Mouse (Mus musculus) testis, postnatal 14 days (tissue): ENCODE results near the gene Spata5.
A peak's percentile ranks its signal among the peaks of the same experiment; 100 is the strongest.

Source experiments
- DNase-seq: peaks from one replicate; pipeline ENCODE4 v3.0.0; 2021; ENCODE audit warnings: low spot score

Spata5 gene

DNA sequence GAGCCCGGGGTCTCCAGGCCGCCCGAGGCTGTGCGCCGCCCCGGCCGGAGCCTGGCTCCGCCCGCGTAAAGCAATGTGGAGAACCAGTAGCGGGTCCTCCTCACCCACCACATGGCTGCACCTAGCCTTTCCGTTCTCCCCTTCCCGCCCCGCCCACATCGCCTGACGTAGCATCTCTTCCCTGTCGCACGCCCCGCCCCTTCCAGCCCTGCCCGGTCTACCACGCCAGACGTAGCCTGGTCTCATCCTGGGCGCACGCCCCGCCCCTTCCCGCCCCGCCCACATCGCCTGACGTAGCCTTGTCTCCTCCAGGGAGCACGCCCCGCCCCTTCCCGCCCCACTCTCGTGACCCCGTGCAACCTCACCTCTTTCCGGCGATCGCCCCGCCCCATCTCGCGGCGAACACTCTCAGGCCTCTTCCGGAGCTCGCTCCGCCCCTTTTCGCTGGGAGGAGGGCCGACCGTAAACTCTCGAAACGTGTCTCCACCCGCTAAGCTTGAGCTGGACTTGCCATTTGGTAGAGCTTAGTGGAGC, at the start of gene Spata5:
TSS of gene Spata5 (plus strand) at position 439 of the 534 bp plus-strand sequence.
- DNase-seq = peak; percentile 99

DNA sequence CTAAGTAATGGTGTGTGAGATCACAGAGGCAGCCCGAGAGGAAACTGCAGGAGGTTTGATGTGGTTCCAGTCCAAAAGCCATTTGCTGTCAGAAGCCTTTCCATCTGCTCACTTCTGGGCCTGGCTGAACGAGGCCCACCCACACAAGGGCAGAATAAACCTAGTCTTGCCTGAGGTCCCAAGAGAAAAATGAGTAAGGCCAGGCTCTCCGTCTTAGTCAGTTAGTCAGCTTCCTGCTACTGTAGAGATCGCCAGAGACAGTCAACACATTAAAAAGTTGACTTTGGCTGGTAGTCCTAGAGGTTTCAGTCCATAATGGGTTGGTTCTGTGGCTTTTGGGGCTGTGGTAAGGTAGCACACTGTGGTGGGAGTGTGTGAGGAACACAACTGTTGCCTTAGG, 49.3 kb upstream of the Spata5 start:
- DNase-seq = no peak

DNA sequence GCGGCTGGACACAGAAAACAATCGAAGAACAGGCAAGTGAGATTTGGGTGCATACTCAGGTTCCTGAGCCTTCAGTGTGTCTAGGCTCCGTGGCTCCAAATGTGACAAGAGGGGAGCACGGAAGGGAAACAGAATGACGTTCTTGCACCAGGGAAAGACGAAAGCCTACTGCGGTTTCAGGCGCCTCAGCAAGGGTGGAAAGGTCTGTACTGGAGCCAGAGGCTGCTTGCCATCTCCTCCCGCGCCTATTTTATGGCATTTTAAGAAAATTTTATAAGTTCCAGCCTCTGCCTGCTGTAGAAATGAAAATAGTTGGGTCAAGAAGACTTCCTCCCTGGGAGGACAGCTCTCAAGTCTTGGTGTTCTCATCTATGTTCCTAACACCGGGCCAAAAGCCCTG, 46.0 kb upstream of the Spata5 start:
- no peak for DNase-seq

DNA sequence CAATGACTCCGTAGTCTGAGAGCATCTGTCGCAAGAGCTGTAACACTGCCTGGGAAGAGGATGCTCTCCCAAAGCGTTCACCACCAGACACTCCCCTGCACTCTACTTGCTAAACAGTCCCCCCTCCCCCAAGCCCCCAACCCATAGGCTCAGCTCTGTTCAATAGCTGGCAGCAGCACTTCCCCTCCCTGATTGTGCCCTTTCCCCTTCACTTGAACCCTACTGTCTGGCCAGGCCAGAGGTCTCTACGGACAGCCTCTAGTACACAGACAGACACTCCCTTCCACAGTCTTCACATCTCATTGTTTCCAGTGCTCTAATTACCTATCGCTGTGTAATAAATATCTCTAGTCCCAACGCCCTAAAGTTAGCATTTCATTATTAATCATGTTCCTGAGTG, 41.8 kb upstream of the Spata5 start:
- no peak for DNase-seq

DNA sequence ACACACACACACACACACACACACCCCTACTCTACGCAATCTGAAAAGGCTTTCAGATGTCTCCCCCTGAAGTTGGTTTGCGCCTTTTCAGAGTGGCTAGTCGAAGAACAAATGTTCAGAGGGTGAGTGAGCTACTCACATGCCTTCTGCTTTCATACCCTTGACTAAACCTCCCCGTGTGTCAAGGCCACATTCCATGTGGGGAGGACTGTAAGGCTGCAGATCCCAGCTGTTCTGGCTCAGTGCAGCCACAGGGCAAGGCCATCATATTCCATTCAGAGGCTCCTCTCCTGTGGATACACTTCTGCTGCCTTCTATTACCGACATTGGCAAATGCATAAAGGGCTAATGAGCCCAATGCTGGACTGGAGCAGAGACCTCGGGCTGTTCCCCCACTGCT, 41.3 kb upstream of the Spata5 start:
- DNase-seq = peak; percentile 74

DNA sequence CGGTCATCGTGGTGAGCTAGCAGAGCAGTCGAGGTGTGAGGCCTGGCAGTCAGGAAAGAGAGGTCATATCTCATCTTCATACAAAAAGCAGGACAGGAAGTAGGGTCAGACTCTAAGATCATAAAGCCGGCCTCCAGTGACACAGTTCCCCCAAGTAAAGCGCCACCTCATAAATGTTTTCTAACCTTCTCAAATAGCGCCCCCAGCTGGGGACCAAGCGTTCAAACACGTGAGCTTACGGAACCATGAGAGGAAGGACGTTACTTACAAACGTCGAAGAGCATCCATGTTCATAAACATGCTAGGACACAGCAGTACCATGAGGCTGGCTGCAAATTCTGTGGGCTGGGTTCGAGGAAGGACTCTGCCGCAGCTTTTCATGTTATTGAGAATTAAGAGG, 40.5 kb upstream of the Spata5 start:
- DNase-seq = no peak

DNA sequence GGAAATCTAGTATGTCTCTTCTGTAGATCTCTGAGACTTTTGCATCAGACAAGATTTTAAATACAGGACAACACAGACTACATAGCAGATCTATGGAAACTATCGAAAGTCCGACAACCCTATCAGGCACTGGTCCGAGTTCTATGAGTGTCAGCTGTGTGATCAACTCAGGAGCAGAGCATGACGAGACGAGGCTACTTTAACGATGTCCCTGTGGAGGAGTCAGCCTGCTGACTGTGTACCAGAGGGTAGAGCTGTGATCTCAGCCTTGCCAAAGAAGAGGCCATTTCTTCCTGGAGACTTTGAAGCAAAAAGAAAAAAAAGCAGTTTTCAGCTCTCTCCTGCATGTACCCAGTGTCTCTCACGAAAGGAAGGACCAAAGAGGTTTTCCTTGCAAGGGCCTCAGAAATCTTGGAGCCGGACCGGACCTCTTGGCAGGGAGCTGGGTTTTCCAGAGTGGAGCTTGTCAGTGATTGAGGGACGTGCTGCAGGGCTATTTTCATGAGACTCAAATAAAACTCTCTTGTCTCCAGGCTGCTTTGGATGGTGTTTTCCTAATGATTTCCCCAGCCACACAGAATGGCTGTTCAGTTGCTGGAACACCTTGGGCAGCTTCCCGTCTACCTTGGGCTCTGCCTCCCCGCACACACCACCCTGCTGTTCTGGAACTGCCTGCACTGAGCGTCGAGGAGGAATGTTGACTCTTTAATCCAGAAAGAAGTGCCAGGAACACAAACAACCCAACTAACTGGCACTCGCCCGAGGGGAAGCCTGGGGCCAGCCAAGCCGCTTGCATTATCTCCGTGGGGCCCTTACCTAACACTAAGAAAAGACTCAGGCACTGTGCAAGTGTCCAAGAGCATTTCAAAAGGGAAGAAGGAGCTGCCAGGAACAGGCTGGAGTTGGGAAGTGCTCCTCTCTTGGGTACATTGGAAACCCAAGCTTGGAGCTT, 39.5 kb upstream of the Spata5 start:
- DNase-seq = peak; percentile 38

DNA sequence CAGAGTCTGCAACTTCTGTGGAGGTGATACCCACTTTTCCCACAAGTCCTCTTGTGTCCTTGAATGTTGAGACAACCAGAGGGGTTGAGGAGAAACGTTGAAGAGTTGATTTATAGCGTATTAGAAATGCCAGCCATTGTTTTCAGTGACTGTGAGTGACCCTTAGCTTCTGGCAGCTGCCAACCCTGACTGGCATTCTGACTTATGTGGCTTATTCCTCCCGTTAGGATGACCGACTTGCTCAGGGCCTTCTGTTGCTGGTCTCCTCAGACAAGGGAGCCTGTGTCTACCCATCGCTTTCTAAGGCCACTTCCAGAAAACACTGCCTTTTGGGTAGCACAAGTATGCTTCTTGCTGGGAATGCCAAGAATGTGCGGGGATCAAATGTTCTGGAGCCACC, 38.2 kb upstream of the Spata5 start:
- DNase-seq = no peak

DNA sequence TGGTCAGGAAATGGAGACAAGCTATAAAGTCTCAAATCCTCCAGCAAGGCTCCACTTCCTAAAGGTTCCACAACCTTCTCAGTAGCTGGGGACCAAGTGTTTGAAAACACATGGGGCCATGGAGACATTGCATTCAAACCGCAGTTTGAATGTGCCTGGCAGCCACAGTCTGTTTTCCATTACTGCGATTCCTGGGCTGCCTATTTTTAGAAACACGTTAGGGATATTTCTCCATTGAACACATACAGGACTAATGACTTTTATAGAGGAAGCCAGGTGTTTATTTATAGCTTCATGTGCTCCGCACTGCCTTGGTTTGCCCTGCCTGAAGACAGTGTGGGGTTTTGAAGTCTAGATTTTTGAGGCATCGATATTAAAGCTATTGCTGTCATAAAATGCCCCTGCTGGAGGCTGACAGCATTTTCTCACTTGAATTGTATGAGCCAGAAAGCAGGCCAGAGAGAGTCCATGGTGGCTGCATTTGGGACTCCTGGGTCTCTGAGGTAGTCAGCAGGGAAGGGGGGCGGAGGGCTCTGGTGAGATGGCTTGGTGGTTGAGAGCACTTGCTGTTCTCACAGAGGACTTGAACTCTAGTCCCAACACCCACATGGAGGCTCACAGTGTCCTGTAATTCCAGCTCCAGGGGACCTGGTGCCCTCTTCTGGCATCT, 36.5 kb upstream of the Spata5 start:
- no peak for DNase-seq

DNA sequence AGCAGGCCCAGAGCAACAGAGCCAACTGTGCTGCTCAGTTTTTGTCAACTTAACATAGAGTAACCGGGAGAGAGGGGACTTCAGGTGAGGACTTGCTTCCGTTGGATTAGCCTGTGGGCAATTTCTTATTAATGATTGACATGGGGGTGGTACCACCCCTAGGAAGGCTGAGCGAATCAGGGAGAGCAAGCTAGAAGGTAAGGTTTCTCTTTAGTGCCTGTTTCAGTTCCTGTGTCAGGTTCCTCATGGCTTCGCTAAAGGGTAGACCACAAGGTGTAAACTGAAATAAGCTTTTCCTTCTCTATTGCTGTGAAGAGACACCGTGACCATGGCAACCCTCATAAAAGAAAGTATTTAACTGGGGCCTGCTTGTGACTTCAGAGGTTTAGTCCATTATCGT, 32.4 kb upstream of the Spata5 start:
- DNase-seq = no peak

DNA sequence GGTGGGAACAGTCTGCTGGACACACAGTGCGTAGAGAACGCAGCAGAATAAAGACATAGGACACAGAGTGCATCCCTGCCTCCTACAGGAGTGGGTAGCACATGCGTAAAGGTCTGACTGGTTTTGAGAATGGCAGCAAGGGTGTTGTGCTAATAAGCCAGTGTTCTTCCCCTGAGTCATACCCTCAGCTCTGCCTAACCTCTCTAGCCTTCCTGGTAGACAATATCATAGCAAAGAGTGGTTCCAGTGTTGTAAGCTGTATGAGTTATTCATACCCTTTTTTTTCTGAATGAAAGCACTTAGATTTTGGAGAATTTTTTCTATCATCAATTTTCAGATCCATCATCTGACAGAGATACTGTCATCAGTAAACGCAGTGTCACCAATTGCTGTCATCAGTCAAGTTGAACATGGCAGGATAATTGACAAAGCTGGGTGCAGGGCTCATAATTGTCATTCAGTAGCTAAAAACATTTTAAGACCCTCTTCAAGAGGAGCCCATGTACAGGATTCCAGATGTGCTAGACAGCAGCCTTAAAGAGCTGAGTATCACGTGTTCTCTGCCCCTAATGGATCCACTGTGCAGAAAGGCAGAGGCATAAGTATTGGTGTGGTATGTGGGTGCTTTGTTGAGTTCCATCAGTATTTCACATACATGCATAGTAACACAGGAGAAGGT, 22.6 kb upstream of the Spata5 start:
- no peak for DNase-seq

DNA sequence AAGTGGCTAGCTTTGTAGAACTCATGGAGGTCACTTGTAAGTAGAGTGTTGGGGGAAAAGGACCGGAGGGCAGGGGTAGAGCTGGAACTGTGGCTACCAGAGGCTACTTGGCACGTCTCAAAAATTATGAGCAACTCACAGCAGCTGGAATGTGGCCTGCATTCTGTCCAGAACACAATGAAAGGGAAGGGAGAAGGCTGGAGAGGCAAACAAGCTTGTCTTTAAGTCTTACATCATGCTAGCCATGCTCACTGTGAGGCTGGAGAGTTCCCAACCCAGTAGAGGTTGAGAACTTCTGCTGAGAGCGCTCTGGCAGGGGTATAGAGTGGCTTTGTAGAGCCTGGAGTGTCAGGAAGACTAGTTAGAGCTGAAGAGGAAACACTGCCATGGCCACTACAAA, 22.1 kb upstream of the Spata5 start:
- no peak for DNase-seq

DNA sequence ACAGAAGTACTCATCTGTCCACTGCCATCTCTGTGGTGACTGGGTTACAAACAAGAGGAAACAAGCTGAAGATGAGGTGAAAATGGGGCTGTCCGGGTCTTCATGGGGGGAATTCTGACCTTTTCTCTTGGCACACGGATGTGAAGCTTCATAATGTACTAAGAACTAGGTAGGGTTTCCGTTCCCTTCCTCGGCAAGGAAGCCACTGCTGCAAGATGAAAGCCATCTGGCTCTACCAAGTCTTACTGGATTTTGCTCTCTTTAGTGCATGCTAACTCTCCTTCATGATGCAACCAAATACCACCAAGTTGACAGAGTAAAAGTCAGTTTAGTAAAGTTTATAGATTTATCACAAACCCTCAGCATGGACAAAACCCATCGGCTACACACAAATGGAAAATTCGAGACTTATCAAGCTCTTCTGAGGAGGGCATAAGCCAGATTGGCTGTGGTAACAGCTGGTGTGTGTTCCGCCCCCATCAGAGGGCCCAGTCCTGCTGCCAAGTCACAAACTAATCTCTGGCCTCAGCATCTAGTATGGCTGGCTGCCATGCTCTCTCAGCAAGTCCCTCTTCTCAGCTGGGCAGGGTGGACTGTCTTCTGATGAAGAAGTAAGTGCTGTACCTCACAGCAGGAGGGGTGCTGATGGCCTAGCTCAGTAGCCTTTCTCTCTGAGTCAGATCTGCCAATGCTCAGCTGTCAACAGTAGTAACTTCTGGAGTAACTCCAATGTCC, 20.9 kb upstream of the Spata5 start:
- peak; percentile 55 for DNase-seq

DNA sequence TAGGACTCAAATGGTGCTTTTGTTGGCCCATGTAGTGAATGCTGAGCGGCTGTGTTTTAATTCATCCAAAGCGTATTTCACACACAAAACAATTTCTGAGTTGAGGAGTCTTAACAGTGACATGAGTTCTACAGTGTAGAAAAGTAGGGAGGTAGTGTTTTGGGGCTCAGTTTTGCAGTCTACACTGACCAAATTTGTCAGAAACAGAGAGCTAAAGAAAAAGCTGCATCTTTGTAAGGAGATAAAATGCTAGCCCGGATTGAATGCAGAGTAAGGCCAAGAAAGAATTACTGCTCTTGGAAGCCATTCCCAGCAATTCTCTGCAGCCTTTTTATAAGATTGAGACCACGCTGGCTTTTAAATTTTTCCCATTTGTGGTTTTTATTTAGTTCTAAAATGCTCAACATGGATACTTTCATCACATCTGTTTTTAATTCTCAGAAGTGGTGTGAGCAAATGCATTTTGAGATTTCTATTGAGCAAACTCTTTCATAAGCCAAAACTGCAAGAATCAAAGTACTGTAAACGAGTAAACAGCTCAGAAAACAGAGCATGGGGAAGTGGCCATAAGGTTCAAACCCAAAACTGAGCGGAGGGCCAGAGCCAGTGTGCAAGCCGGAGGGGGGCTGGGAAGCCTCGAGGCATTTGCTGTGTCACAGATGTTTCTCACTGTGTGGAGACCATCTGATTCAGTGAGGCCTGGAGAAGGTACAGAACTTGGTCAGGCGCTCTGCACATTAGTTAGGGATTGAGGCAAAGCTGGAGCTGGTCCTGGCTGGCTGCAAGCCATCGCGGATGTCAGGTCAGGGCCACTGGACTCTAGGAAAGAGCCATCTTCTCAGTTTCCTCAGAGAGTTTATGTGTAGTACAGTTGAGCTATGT, 17.7 kb upstream of the Spata5 start:
- DNase-seq = peak; percentile 37

DNA sequence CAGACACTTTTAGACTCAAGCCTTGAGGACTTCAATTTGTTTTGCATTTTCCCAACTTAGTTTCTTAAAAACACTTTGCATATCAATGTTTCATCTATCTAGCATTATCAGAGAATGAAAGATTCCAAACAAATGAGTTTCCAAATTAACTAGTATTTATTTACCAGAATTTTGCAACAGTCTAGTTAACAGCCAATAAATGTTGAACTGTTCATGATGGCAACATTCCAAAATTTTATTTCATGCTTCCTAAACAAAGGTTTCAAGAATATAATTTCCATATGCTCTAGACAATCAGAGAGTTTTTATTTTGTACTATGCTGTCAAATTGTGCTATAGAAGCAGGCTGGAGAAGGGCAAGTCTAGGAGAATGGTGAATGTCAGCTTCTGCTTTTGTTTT, 12.1 kb upstream of the Spata5 start:
- DNase-seq = no peak

DNA sequence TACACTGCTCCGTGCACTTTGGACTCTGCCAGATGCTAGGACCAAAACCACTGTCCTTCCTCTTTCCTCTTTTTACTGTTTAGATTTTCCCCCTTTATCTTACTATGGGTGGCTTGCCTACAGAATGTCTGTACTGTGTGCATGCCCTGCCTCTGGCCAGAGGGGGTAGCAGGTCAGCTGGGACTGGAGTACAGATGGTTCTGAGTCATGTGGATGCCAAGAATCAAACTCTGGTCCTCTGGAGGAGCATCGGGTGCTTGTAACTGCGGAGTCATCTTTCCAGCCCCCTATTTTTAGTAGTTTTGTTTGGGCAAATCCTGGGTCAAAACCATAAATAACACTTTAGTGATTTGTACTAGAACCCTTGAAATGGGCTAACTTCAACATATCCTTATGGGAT, 6.2 kb upstream of the Spata5 start:
- DNase-seq = no peak

DNA sequence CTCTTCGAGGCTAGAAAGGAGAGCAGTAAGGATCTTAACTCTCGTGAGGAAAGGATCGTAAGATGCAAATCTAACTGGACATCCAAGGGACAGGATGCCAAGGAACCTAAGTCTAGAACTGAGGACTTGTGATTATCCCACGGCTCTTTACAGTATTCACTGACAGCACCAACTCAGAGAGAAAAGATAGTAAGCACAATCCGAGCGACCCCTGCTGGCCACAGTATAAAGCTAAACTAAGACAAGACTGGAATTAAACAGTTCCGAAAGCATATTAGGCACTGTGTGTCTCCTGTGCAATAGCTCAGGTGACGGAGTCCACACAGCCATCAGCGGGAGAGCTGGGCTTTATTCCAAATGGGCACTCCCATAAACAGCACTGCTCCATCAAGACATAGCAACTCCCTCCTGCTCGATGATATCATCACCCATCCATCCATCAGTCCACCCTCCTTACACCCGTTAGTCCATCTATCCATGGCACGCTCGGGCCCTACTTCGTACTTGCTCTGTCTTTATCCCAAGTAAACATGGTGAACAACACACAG, 5.2 kb upstream of the Spata5 start:
- DNase-seq = peak; percentile 42

DNA sequence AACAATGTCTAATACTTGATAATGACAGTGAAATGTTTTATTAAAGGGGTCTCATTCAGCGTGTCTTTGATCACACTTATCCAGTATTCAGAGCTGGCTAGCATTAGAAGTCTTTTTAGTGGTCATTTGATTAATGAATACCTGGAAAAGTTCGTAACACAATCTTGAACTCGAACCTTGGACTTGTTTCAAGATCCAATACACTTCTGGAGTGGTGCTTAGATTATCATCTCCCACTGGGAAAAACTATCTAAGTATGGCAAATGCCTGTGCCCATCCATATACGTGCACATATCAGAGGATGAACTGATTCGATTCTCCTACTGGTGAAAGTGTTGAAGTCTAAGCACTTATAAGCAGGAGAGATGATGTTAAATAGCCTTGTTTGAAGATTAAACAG, 1.4 kb upstream of the Spata5 start:
- DNase-seq = no peak

DNA sequence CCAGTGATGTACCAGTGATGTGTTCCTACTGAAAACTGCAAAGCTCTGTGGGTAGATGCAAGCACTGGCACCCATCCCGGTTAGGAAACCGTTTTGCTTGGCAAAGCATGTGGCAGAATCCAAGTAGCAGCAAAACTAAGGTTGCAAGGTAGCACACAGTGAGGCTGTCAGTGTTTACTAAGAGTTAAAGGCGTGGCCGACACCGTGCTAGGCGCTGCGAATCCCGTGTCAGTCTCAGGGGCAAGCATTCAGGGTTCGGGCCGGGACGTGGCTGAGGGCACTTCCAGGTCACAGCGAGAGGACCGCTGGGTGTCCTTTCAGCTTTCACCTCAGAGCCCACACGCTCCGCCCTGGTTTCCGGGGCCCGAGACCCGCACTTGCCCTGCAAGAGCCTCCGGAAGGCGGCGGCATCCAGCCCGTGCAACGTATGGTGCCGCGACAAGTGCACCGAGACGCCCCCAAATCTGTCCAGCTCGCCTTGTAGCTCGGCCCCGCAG, 687 bp upstream of the Spata5 start:
- no peak for DNase-seq

DNA sequence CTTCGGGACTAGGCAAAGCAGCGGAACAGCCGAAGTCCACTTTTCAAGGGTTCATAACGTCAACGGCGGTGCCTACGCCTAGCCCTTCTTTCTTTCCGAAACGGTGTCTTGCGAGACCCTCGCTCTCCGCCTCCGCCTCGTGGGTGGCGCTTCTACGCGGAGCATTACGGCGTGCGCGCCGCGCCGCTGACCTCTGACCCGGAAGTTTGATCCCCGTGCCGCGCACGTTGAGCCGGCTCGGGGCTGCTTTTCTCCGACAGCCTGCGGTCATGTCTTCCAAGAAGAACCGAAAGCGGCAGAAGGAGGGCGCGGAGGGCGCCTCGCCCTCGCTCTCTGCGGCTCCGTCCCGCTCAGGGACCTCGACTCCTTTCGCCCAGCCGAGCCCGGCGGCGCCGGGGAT, 376 bp downstream of the Spata5 start, which contains the start of gene Nudt6:
TSS of gene Nudt6 (minus strand) at position 140 of the 400 bp plus-strand sequence.
- DNase-seq = peak; percentile 95
